22 mouse cellular contexts compared by ENCODE assay signal in genomic region chr5:102920199-102920598, GRCm38 (mm10).
"Had no signal": no experiment of that assay in that cellular context is flagged by ENCODE, and none has a peak within 500 bp of the region (broad histone marks: within the 10 kb centered on the region; RNA-seq: fewer than 3 reads in every experiment).

No protein-coding gene starts in this region.

- H3K4me2 ChIP-seq: heart, embryonic 11.5 days; heart, embryonic 13.5 days; heart, embryonic 15.5 days; hindbrain, embryonic 13.5 days; hindbrain, embryonic 15.5 days; limb, embryonic 13.5 days; limb, embryonic 15.5 days; liver, embryonic 12.5 days had no signal

- DNase-seq: gastrocnemius, postnatal 14 days; gastrocnemius, postnatal 36 days; heart, adult 11 months; heart, adult 2 months; heart, postnatal 14 days; heart, postnatal 36 days; kidney, adult 11 months; layer of hippocampus, adult 9-11 months; layer of hippocampus, postnatal 36 days; left cerebral cortex, postnatal 4 days had no signal

- H3K27ac ChIP-seq: heart, adult 2 months; heart, embryonic 13.5 days; heart, embryonic 15.5 days; hindbrain, embryonic 13.5 days; hindbrain, embryonic 15.5 days; hindbrain, postnatal 0 days; kidney, postnatal 0 days; limb, embryonic 13.5 days; limb, embryonic 15.5 days; liver, embryonic 12.5 days; liver, embryonic 14.5 days had no signal

- H3K9me3 ChIP-seq: heart, embryonic 13.5 days; heart, embryonic 15.5 days; hindbrain, embryonic 15.5 days; limb, embryonic 13.5 days; limb, embryonic 15.5 days had no signal

- H3K36me3 ChIP-seq: heart, embryonic 13.5 days; heart, embryonic 15.5 days; limb, embryonic 13.5 days; limb, embryonic 15.5 days; liver, embryonic 12.5 days had no signal

- H3K27me3 ChIP-seq: heart, embryonic 13.5 days; heart, embryonic 15.5 days; hindbrain, embryonic 13.5 days; hindbrain, embryonic 15.5 days; limb, embryonic 13.5 days; limb, embryonic 15.5 days; liver, embryonic 12.5 days had no signal

- ATAC-seq: hindbrain, postnatal 0 days; intestine, embryonic 16.5 days; liver, embryonic 12.5 days had no signal

- H3K9ac ChIP-seq: heart, embryonic 13.5 days; heart, embryonic 15.5 days; hindbrain, embryonic 13.5 days; hindbrain, embryonic 15.5 days; limb, embryonic 13.5 days; limb, embryonic 15.5 days; liver, embryonic 12.5 days; liver, embryonic 14.5 days had no signal

- H3K4me1 ChIP-seq: heart, embryonic 13.5 days; heart, embryonic 15.5 days; hindbrain, embryonic 13.5 days; hindbrain, embryonic 15.5 days; limb, embryonic 13.5 days; limb, embryonic 15.5 days; liver, embryonic 12.5 days had no signal

- H3K4me3 ChIP-seq: heart, adult 2 months; heart, embryonic 13.5 days; heart, embryonic 15.5 days; hindbrain, embryonic 13.5 days; hindbrain, embryonic 15.5 days; limb, embryonic 13.5 days; limb, embryonic 15.5 days; liver, embryonic 12.5 days had no signal
